8 mouse cellular contexts compared by ENCODE assay signal in the genomic region with DNA sequence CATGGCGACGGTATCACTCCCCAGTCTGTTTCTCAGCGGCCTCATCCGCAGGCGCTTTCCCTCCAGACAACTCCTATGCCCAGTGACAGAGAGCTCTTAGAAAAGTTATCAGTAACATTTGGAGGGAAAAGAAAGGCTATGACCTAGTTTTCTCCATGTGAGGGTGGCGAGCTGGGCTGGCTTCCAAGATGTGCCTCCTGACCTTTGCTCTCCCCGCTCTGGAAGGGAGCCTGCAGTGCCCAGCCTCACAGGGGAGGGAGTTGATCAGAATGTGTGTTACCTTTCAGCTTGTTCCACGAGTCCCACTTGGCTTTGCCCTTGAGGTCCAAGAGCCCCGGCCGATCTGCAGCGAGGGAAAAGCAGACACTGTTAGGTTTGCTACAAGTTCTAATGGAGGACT. TPM values are rescaled to one million over a fixed set of nuclear protein-coding genes. Genes with fewer than 3 reads are reported as not detected.
A peak's percentile ranks its signal among the peaks of the same experiment; 100 is the strongest.
DNase-seq lines count a peak whose midpoint lies in the region; ATAC-seq lines count a peak whose summit lies in the region.

No protein-coding gene starts in this region.

- no peak overlapping the region for H3K9ac ChIP-seq in heart, embryonic 11.5 days (ENCODE audit: low read depth, low read length)
- no peak overlapping the region for H3K9ac ChIP-seq in forebrain, embryonic 15.5 days (replicated peaks)

- ATAC-seq in heart, embryonic 11.5 days (replicated peaks; ENCODE audit: insufficient number of reproducible peaks, low FRiP score, low TSS enrichment), result no peak
- ATAC-seq in forebrain, embryonic 15.5 days (replicated peaks), result no peak
- ATAC-seq in megakaryocyte, adult 5-6 weeks (ENCODE audit: poor library complexity, severe bottlenecking), result no peak

- 68% methylated on average over 11 of the region's 11 CpGs for WGBS in heart, embryonic 11.5 days (ENCODE audit: insufficient replicate concordance)
- WGBS in heart, embryonic 10.5 days, result 77% methylated on average over 11 of the region's 11 CpGs
- WGBS in forebrain, embryonic 15.5 days, result 50% methylated on average over 11 of the region's 11 CpGs

- peak overlapping the region; percentile 60 for H3K27ac ChIP-seq in heart, embryonic 11.5 days (ENCODE audit: low read depth, low read length)
- no peak overlapping the region for H3K27ac ChIP-seq in heart, embryonic 10.5 days
- peak overlapping the region; percentile 88 for H3K27ac ChIP-seq in forebrain, embryonic 15.5 days (replicated peaks)

- peaks cover 31% of the 10 kb centered on the region for H3K36me3 ChIP-seq in heart, embryonic 11.5 days (ENCODE audit: control insufficient read depth, insufficient read depth, low read length)
- H3K36me3 ChIP-seq in heart, embryonic 10.5 days, result peaks cover 70% of the 10 kb centered on the region
- peaks cover 10% of the 10 kb centered on the region for H3K36me3 ChIP-seq in forebrain, embryonic 15.5 days

- H3K4me2 ChIP-seq in heart, embryonic 11.5 days, result no peak overlapping the region
- H3K4me2 ChIP-seq in forebrain, embryonic 15.5 days (replicated peaks), result no peak overlapping the region

- H3K27me3 ChIP-seq in heart, embryonic 11.5 days (ENCODE audit: control insufficient read depth, insufficient read depth, low read length), result no peaks in the 10 kb centered on the region
- no peaks in the 10 kb centered on the region for H3K27me3 ChIP-seq in heart, embryonic 10.5 days (ENCODE audit: insufficient read depth, poor library complexity, severe bottlenecking)
- H3K27me3 ChIP-seq in forebrain, embryonic 15.5 days, result no peaks in the 10 kb centered on the region

- H3K4me1 ChIP-seq in heart, embryonic 11.5 days (ENCODE audit: control insufficient read depth, insufficient read depth, low read length), result peaks cover 21% of the 10 kb centered on the region
- H3K4me1 ChIP-seq in heart, embryonic 10.5 days, result peaks cover 28% of the 10 kb centered on the region
- H3K4me1 ChIP-seq in forebrain, embryonic 15.5 days, result peaks cover 45% of the 10 kb centered on the region

- no peak overlapping the region for H3K4me3 ChIP-seq in heart, embryonic 11.5 days (ENCODE audit: low read depth, low read length)
- H3K4me3 ChIP-seq in heart, embryonic 10.5 days, result no peak overlapping the region
- no peak overlapping the region for H3K4me3 ChIP-seq in forebrain, embryonic 15.5 days

- no peak for DNase-seq in heart, embryonic 10.5 days (ENCODE audit: low spot score)
- DNase-seq in adrenal gland, postnatal 10 days, result peak; percentile 80
- DNase-seq in kidney, postnatal 4 days, result peak; percentile 43 to 61
- DNase-seq in frontal cortex, postnatal 36 days (ENCODE audit: low spot score in 2 of 2), result no peak
- no peak for DNase-seq in natural killer cell, adult 2 months (ENCODE audit: low spot score in 2 of 2)

- no peaks in the 10 kb centered on the region for H3K9me3 ChIP-seq in heart, embryonic 11.5 days (replicated peaks; ENCODE audit: control insufficient read depth, low read length)
- peaks cover 8% of the 10 kb centered on the region for H3K9me3 ChIP-seq in heart, embryonic 10.5 days
- no peaks in the 10 kb centered on the region for H3K9me3 ChIP-seq in forebrain, embryonic 15.5 days

RNA-seq across cellular contexts. Expression of gene Dbi, which starts 4.8 kb away (rescaled TPM):
- polyA plus RNA-seq in heart, embryonic 11.5 days (2014; fragmentation: Nextera tagmentation; extraction: Ambion mirVana), result 639 and 662 TPM in 2 replicates
- polyA plus RNA-seq in heart, embryonic 10.5 days (2016; fragmentation: Nextera tagmentation; extraction: Ambion mirVana), result 647 and 658 TPM in 2 replicates
- total RNA-seq in adrenal gland, postnatal 10 days (2021), result 1,000 to 10,000 TPM; 1,131 to 1,191 TPM
- polyA plus RNA-seq in forebrain, embryonic 15.5 days (2015; fragmentation: Nextera tagmentation; extraction: Ambion mirVana), result 1,549 and 1,577 TPM in 2 replicates
- 379 and 411 TPM in 2 replicates for total RNA-seq in megakaryocyte, adult 5-6 weeks (2015)
- total RNA-seq in megakaryocyte, adult 5-6 weeks (2017), result 330 and 438 TPM in 2 replicates

RNA-seq across cellular contexts. Expression of gene 3110009E18Rik, which starts 4.9 kb away (rescaled TPM):
- 11.8 and 13.1 TPM in 2 replicates for polyA plus RNA-seq in heart, embryonic 11.5 days (2014; fragmentation: Nextera tagmentation; extraction: Ambion mirVana)
- 13.0 and 15.0 TPM in 2 replicates for polyA plus RNA-seq in heart, embryonic 10.5 days (2016; fragmentation: Nextera tagmentation; extraction: Ambion mirVana)
- 10 to 100 TPM in 1 of 2 experiments, 1 to 10 TPM in 1; 9.9 to 12.4 TPM for total RNA-seq in adrenal gland, postnatal 10 days (2021)
- 25.5 and 26.0 TPM in 2 replicates for polyA plus RNA-seq in forebrain, embryonic 15.5 days (2015; fragmentation: Nextera tagmentation; extraction: Ambion mirVana)
- 6.0 and 11.7 TPM in 2 replicates for total RNA-seq in megakaryocyte, adult 5-6 weeks (2015)
- 8.3 and 10.8 TPM in 2 replicates for total RNA-seq in megakaryocyte, adult 5-6 weeks (2017)

RNA-seq across cellular contexts. Expression of gene Tmem37, which starts 42.2 kb away (rescaled TPM):
- polyA plus RNA-seq in heart, embryonic 11.5 days (2014; fragmentation: Nextera tagmentation; extraction: Ambion mirVana), result 19.1 and 19.6 TPM in 2 replicates
- polyA plus RNA-seq in heart, embryonic 10.5 days (2016; fragmentation: Nextera tagmentation; extraction: Ambion mirVana), result 17.5 and 22.5 TPM in 2 replicates
- 10 to 100 TPM; 24.6 to 25.8 TPM for total RNA-seq in adrenal gland, postnatal 10 days (2021)
- 4.5 and 5.8 TPM in 2 replicates for polyA plus RNA-seq in forebrain, embryonic 15.5 days (2015; fragmentation: Nextera tagmentation; extraction: Ambion mirVana)
- total RNA-seq in megakaryocyte, adult 5-6 weeks (2015), result 1.0 TPM in 1 of 2 replicates, not detected in the other
- total RNA-seq in megakaryocyte, adult 5-6 weeks (2017), result not detected in 2 replicates

Comparison
In these comparisons a context has a peak if more than half of its experiments do, and no peak if none do; other contexts are left out.
1. DNase-seq: peak in adrenal gland, postnatal 10 days (single experiment) and kidney, postnatal 4 days (2 of 2); none in heart, embryonic 10.5 days (single experiment), frontal cortex, postnatal 36 days (0 of 2) and natural killer cell, adult 2 months (0 of 2).